Mouse (Mus musculus) intestine, embryonic 15.5 days (tissue): ENCODE measurements at regions not wholly inside any gene's neighbourhood (a gene's known extent, or its start where the extent isn't known, plus 50 kb on each side); places are given as distances from the start of the nearest gene placed in this dataset.

Experiments used
- ATAC-seq: fragments of 200-750 bp; cut with Nextera tagmentation; 2 replicates; pipeline ENCODE4 v1.8.0; 2017; ENCODE audit warnings: moderate TSS enrichment, moderate library complexity
- H3K27ac ChIP-seq: fragments of 300-500 bp; sonication (generic); 2 replicates; pipeline ENCODE4 v1.5.1; 2015; ENCODE audit warnings: mild to moderate bottlenecking, inconsistent platforms
- H3K27me3 ChIP-seq: fragments of 300-500 bp; sonication (generic); replicated peaks from 2 replicates; pipeline ENCODE4 v1.6.1; 2015; ENCODE audit warnings: inconsistent platforms
- H3K36me3 ChIP-seq: fragments of 300-500 bp; sonication (generic); 2 replicates; pipeline ENCODE4 v1.6.1; 2015; ENCODE audit warnings: inconsistent platforms
- H3K4me1 ChIP-seq: fragments of 300-500 bp; sonication (generic); replicated peaks from 2 replicates; pipeline ENCODE4 v1.6.1; 2015; ENCODE audit warnings: inconsistent platforms
- H3K4me2 ChIP-seq: fragments of 300-500 bp; sonication (generic); replicated peaks from 2 replicates; pipeline ENCODE4 v1.6.1; 2015; ENCODE audit warnings: mild to moderate bottlenecking, inconsistent platforms
- H3K4me3 ChIP-seq: fragments of 300-500 bp; sonication (generic); replicated peaks from 2 replicates; pipeline ENCODE4 v1.5.1; 2015; ENCODE audit warnings: inconsistent platforms
- H3K9ac ChIP-seq: fragments of 300-500 bp; sonication (generic); 2 replicates; pipeline ENCODE4 v1.6.1; 2015; ENCODE audit warnings: inconsistent platforms
- H3K9me3 ChIP-seq: fragments of 300-500 bp; sonication (generic); 2 replicates; pipeline ENCODE4 v1.6.1; 2016; ENCODE audit warnings: inconsistent platforms
- WGBS: fragments of 180-500 bp; shearing (Covaris S2); methylation state at CpG from one replicate; pipeline ENCODE4 v1.1.7; 2015; 5-methylcytosine and 5-hydroxymethylcytosine counted together

DNA sequence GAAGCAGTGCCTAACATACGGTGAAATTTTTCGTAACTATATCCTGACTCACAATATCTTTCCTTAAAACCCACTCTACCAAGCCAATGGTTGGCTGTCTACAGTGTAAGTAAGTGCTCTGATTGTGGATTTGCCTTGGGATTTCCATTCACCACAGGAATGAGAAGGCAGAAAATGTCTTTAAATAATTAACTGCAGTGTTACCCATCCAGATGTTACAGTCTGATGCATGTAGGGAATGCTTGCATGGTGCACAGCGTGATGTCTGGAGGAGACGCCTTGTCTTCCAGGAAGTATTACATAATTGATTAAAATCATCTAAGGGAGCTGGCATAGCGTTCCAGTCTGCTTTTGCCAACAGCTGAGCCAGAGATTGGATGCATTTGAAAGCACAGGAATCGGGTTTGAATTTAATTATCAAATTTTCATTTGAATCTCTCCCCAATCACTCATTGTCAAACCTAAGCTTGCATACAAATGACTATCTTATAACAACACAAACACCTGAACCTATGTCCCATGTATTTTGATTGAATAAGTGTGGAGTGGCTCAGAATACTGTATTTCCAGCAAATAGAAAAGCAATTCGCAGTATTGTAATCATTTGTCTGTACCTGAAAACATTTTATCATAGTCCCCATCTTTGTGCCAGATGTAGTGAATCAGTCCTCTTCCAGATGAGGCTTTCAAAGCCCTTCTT is 170.8 kb upstream of the Ano5 start:
- 79% methylated on average over 7 of the region's 7 CpGs for WGBS
- H3K4me3 ChIP-seq = no peak overlapping the region
- no peak overlapping the region for H3K9ac ChIP-seq
- H3K27me3 ChIP-seq = no peaks in the 10 kb centered on the region
- no peak overlapping the region for H3K27ac ChIP-seq
- H3K4me2 ChIP-seq = no peak overlapping the region
- no peaks in the 10 kb centered on the region for H3K4me1 ChIP-seq
- H3K9me3 ChIP-seq = no peaks in the 10 kb centered on the region
- ATAC-seq = no peak
- H3K36me3 ChIP-seq = no peaks in the 10 kb centered on the region

DNA sequence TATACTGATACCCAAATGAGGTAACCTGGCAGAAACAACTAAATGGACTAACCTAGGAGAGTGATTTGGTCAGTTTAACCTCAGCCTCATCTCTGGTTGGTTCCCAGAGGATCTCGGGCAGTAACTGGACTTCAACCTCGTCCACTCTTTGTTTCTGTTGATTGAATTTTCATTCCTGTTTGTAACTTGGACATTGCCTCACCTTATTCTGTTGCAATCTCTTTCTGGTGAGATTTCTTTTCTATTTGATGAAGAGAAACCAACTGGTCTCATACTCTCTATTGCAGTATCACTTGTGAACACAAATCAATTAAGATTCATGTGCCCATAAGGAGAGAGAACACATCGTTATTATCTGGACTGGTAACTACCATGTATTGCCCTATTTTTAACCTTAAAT is 163.3 kb upstream of the Ano5 start:
- ATAC-seq = no peak
- no peak overlapping the region for H3K4me2 ChIP-seq
- H3K9ac ChIP-seq = no peak overlapping the region
- WGBS = 91% methylated on average over 3 of the region's 3 CpGs
- H3K27me3 ChIP-seq = no peaks in the 10 kb centered on the region
- no peak overlapping the region for H3K4me3 ChIP-seq
- no peaks in the 10 kb centered on the region for H3K4me1 ChIP-seq
- H3K36me3 ChIP-seq = no peaks in the 10 kb centered on the region
- no peaks in the 10 kb centered on the region for H3K9me3 ChIP-seq
- no peak overlapping the region for H3K27ac ChIP-seq

DNA sequence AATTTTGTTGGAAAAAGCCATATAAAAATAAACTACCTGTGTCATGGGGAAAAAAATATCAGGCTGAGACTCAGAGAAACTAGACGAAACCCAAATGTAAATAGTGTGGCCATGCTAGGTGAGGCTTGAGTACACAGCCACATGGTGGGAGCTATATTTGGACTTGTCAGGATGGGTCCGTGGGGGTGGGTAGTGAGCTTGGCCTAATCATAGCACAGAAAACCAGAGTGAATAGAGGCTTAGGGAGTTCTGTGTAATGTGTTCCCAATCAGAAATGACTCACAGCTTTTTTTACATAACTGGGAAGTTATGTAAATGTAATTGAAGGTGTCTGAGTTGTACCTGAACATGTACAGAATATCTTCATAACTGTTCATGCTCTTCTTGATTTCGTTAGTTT is 150.7 kb upstream of the Ano5 start:
- WGBS = 60% methylated on average over 3 of the region's 3 CpGs
- no peak for ATAC-seq
- H3K27me3 ChIP-seq = no peaks in the 10 kb centered on the region
- H3K4me3 ChIP-seq = no peak overlapping the region
- no peaks in the 10 kb centered on the region for H3K4me1 ChIP-seq
- H3K36me3 ChIP-seq = no peaks in the 10 kb centered on the region
- no peak overlapping the region for H3K9ac ChIP-seq
- no peaks in the 10 kb centered on the region for H3K9me3 ChIP-seq
- H3K27ac ChIP-seq = no peak overlapping the region
- H3K4me2 ChIP-seq = no peak overlapping the region

DNA sequence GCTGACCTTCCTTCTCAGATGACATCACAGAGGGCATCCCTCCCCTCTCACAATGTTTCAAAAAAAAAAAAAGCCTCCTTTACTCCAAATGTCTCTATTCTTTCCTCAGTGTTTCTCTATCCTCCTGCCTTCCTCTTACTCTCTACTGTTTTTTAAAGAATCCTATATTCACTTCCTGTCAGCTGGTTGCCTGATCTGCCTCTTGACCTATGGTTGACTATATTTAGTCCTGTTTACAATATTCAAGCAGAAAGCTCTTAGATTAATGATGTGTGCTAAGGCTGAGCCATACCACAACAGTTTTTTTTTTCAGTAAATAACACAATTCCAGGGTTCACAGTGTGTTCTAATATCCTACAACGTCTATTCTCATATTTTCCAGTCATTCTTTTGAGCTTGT is 133.2 kb upstream of the Ano5 start:
- H3K9ac ChIP-seq = no peak overlapping the region
- no peaks in the 10 kb centered on the region for H3K36me3 ChIP-seq
- H3K27me3 ChIP-seq = no peaks in the 10 kb centered on the region
- no peak for ATAC-seq
- WGBS = 76% methylated on average over 1 of the region's 1 CpGs
- H3K9me3 ChIP-seq = no peaks in the 10 kb centered on the region
- H3K27ac ChIP-seq = no peak overlapping the region
- H3K4me3 ChIP-seq = no peak overlapping the region
- no peak overlapping the region for H3K4me2 ChIP-seq
- no peaks in the 10 kb centered on the region for H3K4me1 ChIP-seq
